Mouse (Mus musculus) embryonic facial prominence, embryonic 13.5 days (tissue): ENCODE results near the gene Cenpf. TPM values are rescaled to one million over a fixed set of nuclear protein-coding genes. Genes with fewer than 3 reads are reported as not detected.

Experiments used
- ATAC-seq: fragments of 200-750 bp; cut with Nextera tagmentation; 2 replicates; pipeline ENCODE4 v1.8.0; 2017; ENCODE audit warnings: low read depth; ENCODE audit not compliant: insufficient number of reproducible peaks, insufficient read depth, low FRiP score, low TSS enrichment
- H3K27ac ChIP-seq: fragments of 300-500 bp; sonication (generic); 2 replicates; pipeline ENCODE4 v1.5.1; 2015; ENCODE audit warnings: moderate library complexity, mild to moderate bottlenecking, inconsistent platforms
- H3K27me3 ChIP-seq: fragments of 300-500 bp; sonication (generic); 2 replicates; pipeline ENCODE4 v1.6.1; 2015; ENCODE audit warnings: mild to moderate bottlenecking, inconsistent platforms
- H3K36me3 ChIP-seq: fragments of 300-500 bp; sonication (generic); 2 replicates; pipeline ENCODE4 v1.6.1; 2015; ENCODE audit warnings: mild to moderate bottlenecking, inconsistent platforms
- H3K4me1 ChIP-seq: fragments of 300-500 bp; sonication (generic); 2 replicates; pipeline ENCODE4 v1.6.1; 2015; ENCODE audit warnings: inconsistent platforms
- H3K4me2 ChIP-seq: fragments of 300-500 bp; sonication (generic); 2 replicates; pipeline ENCODE4 v1.6.1; 2015; ENCODE audit warnings: moderate library complexity, mild to moderate bottlenecking, inconsistent platforms
- H3K4me3 ChIP-seq: fragments of 300-500 bp; sonication (generic); 2 replicates; pipeline ENCODE4 v1.5.1; 2015; ENCODE audit warnings: mild to moderate bottlenecking, inconsistent platforms
- H3K9ac ChIP-seq: fragments of 300-500 bp; sonication (generic); 2 replicates; pipeline ENCODE4 v1.6.1; 2015; ENCODE audit warnings: mild to moderate bottlenecking, inconsistent platforms
- H3K9me3 ChIP-seq: fragments of 300-500 bp; sonication (generic); 2 replicates; pipeline ENCODE4 v1.6.1; 2016; ENCODE audit warnings: inconsistent platforms
- WGBS: fragments of 180-500 bp; shearing (Covaris S2); methylation state at CpG from one replicate; pipeline ENCODE4 v1.1.7; 2015; ENCODE audit warnings: mixed read lengths; 5-methylcytosine and 5-hydroxymethylcytosine counted together
- polyA plus RNA-seq: library from polyadenylated mRNA; unstranded; fragments of >200 nt; fragmentation: Nextera tagmentation; extraction: Ambion mirVana; gene quantifications from 2 replicates; pipeline ENCODE4 v1.2.1, GENCODE M21; 2015

Gene Cenpf
- polyA plus RNA-seq, 1 experiment from 2014 or later: 103 TPM

DNA sequence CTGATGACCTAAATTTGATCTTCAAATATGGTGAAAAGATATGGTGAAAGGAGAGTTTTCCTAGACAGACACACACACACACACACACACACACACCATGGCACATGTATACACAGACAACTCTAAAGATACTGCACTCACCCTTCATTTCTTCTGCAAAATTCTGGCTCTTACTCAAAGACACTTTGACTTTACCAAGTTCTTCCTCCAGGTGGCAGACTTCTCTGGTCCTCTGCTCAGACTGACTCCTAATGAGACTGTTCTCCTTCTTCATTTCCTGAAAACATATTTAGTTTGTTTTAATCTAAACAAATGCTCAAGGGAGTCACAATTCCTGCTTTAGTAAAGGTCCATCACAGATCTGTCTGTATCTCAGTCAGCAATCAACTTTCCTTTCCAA lies 26.0 kb downstream of the Cenpf start:
- H3K9me3 ChIP-seq: no peaks in the 10 kb centered on the region
- H3K9ac ChIP-seq: no peak overlapping the region
- H3K4me2 ChIP-seq: no peak overlapping the region
- no peaks in the 10 kb centered on the region for H3K27me3 ChIP-seq
- no peaks in the 10 kb centered on the region for H3K4me1 ChIP-seq
- ATAC-seq: no peak
- no peak overlapping the region for H3K27ac ChIP-seq
- no peak overlapping the region for H3K4me3 ChIP-seq
- peaks cover 52% of the 10 kb centered on the region for H3K36me3 ChIP-seq

DNA sequence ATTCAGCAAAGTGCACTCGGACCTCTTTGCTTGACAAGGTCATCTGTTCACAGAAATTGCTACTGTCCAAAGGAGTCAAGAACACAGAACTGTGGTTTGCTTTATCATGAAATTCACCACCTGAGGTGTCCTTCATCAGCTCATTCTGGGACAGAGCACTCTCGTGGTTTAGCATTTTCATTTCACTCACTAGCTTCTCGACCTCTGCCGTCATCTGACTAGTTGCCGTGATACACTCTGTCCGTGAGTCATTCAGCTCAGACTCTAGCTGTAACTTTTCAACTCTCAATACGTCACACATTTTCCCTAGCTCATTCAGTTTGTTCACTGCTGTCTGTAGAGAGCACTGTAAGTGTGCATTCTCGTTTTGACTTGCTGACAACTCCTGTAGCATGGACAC lies 30.5 kb downstream of the Cenpf start:
- H3K36me3 ChIP-seq: peaks cover 59% of the 10 kb centered on the region
- WGBS: 91% methylated on average over 8 of the region's 8 CpGs

DNA sequence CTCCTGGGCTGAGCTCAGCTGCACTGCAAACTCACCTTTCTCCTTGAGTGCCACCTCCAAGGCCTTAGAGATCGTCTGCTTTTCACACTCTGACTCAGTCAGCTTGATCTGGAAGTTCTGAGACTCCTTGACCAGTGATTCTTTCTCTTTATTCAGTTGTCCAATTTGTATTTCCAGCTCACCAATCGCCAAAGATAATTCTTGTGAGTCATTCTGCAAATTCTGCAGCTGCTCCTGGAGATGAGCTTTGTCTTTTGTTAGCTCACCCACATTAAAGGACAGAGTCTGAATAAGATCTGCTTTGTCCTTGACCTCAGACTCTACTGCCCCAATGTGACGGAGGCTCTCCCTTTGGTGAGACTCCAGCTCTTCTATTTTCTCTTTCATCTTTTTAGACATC lies 34.1 kb downstream of the Cenpf start:
- Histone ChIP-seq H3K27ac (no peak overlapping the region), H3K9me3 (no peaks in the 10 kb centered on the region), H3K4me2 (no peak overlapping the region), H3K4me1 (no peaks in the 10 kb centered on the region), H3K36me3 (peaks cover 77% of the 10 kb centered on the region), H3K9ac (no peak overlapping the region), H3K27me3 (no peaks in the 10 kb centered on the region), H3K4me3 (no peak overlapping the region)
- ATAC-seq: no peak
- 90% methylated on average over 3 of the region's 3 CpGs for WGBS

More for the DNA sequence above, 30.5 kb downstream of the Cenpf start:
- Histone ChIP-seq H3K27me3 (no peaks in the 10 kb centered on the region), H3K4me3 (no peak overlapping the region), H3K4me1 (no peaks in the 10 kb centered on the region), H3K9ac (no peak overlapping the region), H3K27ac (no peak overlapping the region), H3K9me3 (no peaks in the 10 kb centered on the region), H3K4me2 (no peak overlapping the region)
- no peak for ATAC-seq

GRCm38 (mm10) chr1:189646597-189646996 lies 41.3 kb downstream of the Cenpf start:
- no peaks in the 10 kb centered on the region for H3K27me3 ChIP-seq
- WGBS: 78% methylated on average over 6 of the region's 6 CpGs
- no peak overlapping the region for H3K9ac ChIP-seq
- no peak overlapping the region for H3K27ac ChIP-seq
- H3K4me3 ChIP-seq: no peak overlapping the region
- no peak overlapping the region for H3K4me2 ChIP-seq
- no peaks in the 10 kb centered on the region for H3K4me1 ChIP-seq
- no peaks in the 10 kb centered on the region for H3K9me3 ChIP-seq
- no peak for ATAC-seq
- H3K36me3 ChIP-seq: peaks cover 74% of the 10 kb centered on the region

GRCm38 (mm10) chr1:189645371-189645770 lies 42.5 kb downstream of the Cenpf start:
- no peak overlapping the region for H3K4me2 ChIP-seq
- no peak overlapping the region for H3K27ac ChIP-seq
- peaks cover 73% of the 10 kb centered on the region for H3K36me3 ChIP-seq
- 67% methylated on average over 2 of the region's 2 CpGs for WGBS
- no peaks in the 10 kb centered on the region for H3K27me3 ChIP-seq
- H3K9me3 ChIP-seq: no peaks in the 10 kb centered on the region
- H3K4me1 ChIP-seq: no peaks in the 10 kb centered on the region
- H3K4me3 ChIP-seq: no peak overlapping the region
- H3K9ac ChIP-seq: no peak overlapping the region
- ATAC-seq: no peak

GRCm38 (mm10) chr1:189644700-189645345 lies 43.1 kb downstream of the Cenpf start:
- no peaks in the 10 kb centered on the region for H3K27me3 ChIP-seq
- 74% methylated on average over 3 of the region's 3 CpGs for WGBS
- H3K4me1 ChIP-seq: no peaks in the 10 kb centered on the region
- H3K27ac ChIP-seq: no peak overlapping the region
- H3K4me3 ChIP-seq: no peak overlapping the region
- H3K36me3 ChIP-seq: peaks cover 70% of the 10 kb centered on the region
- H3K9ac ChIP-seq: no peak overlapping the region
- no peaks in the 10 kb centered on the region for H3K9me3 ChIP-seq
- no peak overlapping the region for H3K4me2 ChIP-seq
- no peak for ATAC-seq

DNA sequence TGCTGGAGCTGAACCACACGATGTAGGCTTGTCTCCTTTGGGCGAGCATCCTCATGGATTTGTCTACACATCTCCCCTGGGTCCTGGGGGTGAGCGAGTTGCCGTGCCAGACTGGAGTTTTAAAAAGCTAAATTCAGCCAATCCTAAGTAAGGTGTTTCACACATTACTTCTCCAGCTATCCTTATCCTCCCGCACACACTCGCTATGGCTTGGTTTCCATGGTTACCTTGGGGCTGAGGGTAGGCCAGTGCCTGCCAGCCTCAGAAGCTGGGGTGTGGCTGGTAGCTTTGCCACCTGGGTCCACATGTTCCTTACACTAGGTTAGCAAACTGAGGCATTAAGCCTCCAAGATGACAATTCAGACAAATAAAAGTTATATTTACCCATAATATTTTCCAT lies 48.3 kb downstream of the Cenpf start:
- WGBS: 82% methylated on average over 6 of the region's 6 CpGs
- H3K27ac ChIP-seq: no peak overlapping the region

GRCm38 (mm10) chr1:189633791-189634190 lies 54.1 kb downstream of the Cenpf start:
- no peak overlapping the region for H3K27ac ChIP-seq
- ATAC-seq: no peak
- H3K4me1 ChIP-seq: no peaks in the 10 kb centered on the region
- 78% methylated on average over 5 of the region's 5 CpGs for WGBS
- no peak overlapping the region for H3K9ac ChIP-seq
- H3K4me3 ChIP-seq: no peak overlapping the region
- H3K4me2 ChIP-seq: no peak overlapping the region
- H3K9me3 ChIP-seq: no peaks in the 10 kb centered on the region
- H3K27me3 ChIP-seq: no peaks in the 10 kb centered on the region
- H3K36me3 ChIP-seq: no peaks in the 10 kb centered on the region

More for the DNA sequence above, 48.3 kb downstream of the Cenpf start:
- Histone ChIP-seq H3K9me3 (no peaks in the 10 kb centered on the region), H3K4me3 (no peak overlapping the region), H3K4me2 (no peak overlapping the region), H3K27me3 (no peaks in the 10 kb centered on the region), H3K4me1 (no peaks in the 10 kb centered on the region), H3K36me3 (peaks cover 28% of the 10 kb centered on the region), H3K9ac (no peak overlapping the region)
- ATAC-seq: no peak

DNA sequence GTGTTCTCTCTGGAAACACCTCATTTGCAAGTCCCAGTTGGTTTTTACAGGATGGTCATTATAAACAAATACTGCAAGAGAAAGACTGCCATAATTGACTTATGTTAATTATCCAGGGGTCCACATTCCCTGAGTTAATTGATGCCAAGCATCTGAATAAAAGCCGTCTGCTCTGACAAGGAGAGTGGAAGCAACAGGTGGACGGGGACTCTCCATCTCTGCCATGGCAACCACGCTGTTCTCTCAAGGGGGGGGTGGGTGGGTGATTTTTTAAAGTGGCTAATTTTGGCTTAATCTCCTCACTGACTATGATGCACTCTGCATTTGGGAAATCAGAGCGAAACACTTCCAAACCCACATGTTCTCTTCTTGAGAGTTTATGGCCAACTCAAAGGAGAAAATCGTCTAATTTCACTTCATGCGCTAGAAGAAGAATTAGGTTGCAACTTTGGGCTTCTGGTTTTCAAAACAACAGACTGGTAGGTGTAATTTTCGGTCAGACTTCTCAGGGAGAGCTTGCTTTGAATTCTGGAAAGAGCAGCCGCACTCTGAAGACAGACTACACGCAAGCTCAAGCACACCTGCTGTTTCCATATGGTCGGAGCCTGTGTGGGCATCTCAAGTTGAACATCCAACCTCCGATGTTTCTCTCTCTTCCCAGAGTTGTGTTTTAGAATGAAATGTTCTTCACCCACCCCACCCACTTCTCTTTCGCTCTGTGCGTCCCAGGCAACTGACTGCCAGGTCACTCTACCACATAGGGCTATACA lies 55.8 kb downstream of the Cenpf start:
- Histone ChIP-seq H3K4me3 (no peak overlapping the region), H3K4me1 (no peaks in the 10 kb centered on the region), H3K9ac (no peak overlapping the region), H3K4me2 (no peak overlapping the region), H3K36me3 (no peaks in the 10 kb centered on the region), H3K9me3 (no peaks in the 10 kb centered on the region), H3K27me3 (no peaks in the 10 kb centered on the region), H3K27ac (no peak overlapping the region)
- ATAC-seq: no peak
- 77% methylated on average over 13 of the region's 13 CpGs for WGBS

DNA sequence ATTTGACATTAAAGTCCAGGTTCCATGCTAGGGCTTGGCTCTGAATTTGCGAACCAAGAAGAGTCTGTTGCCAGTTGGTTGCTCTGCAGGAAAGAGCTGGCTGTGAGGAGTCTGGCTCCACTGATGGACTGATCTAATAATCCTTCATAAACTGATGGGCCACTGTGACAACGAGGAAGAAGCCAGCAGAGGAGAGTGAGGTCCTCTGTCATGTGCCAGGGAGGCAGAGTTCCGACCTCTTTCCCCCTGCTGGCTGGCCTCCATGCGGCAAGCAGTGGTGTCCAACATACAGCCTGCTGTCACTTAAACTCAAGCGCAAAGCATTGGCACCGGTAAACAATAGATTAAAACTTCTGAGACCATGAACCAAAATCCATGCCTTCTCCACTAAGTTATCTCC lies 57.9 kb downstream of the Cenpf start:
- WGBS: 73% methylated on average over 6 of the region's 6 CpGs
- Histone ChIP-seq H3K4me1 (no peaks in the 10 kb centered on the region), H3K9me3 (no peaks in the 10 kb centered on the region), H3K36me3 (no peaks in the 10 kb centered on the region), H3K4me3 (no peak overlapping the region), H3K4me2 (no peak overlapping the region), H3K9ac (no peak overlapping the region), H3K27ac (no peak overlapping the region), H3K27me3 (no peaks in the 10 kb centered on the region)
- ATAC-seq: no peak

- H3K4me1 ChIP-seq: no peaks in the 10 kb centered on the region
- no peak overlapping the region for H3K9ac ChIP-seq
- H3K4me2 ChIP-seq: no peak overlapping the region
- no peak for ATAC-seq
- H3K9me3 ChIP-seq: no peaks in the 10 kb centered on the region
- 60% methylated on average over 9 of the region's 9 CpGs for WGBS
- H3K36me3 ChIP-seq: no peaks in the 10 kb centered on the region
- H3K27ac ChIP-seq: no peak overlapping the region
- no peak overlapping the region for H3K4me3 ChIP-seq
- no peaks in the 10 kb centered on the region for H3K27me3 ChIP-seq
Observed at GRCm38 (mm10) chr1:189627976-189628768, 59.7 kb downstream of the Cenpf start.

DNA sequence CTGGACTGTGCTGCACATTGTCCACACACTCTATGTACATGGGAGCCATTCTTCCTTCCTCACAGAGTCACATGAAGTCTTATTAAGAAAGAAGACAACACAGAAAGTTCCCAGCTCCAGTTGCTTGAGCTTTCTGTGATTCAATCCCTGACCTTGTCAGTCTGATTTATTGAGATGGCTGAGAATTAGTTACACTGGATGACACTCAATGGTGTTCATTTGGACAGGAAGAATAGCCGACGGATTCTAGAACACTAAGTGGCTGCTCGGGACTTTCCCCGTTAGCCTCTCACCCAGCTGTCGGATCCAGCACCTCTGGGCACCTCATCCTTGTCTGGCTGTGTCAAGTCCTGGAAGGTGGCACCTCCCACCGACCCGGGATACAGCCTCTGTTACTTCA lies 63.1 kb downstream of the Cenpf start:
- 87% methylated on average over 7 of the region's 7 CpGs for WGBS
- Histone ChIP-seq H3K27me3 (no peaks in the 10 kb centered on the region), H3K4me1 (no peaks in the 10 kb centered on the region), H3K9me3 (no peaks in the 10 kb centered on the region), H3K36me3 (no peaks in the 10 kb centered on the region), H3K27ac (no peak overlapping the region), H3K9ac (no peak overlapping the region), H3K4me3 (no peak overlapping the region), H3K4me2 (no peak overlapping the region)
- ATAC-seq: no peak
